Mouse (Mus musculus) CH12.LX (cell line): Measurements from ENCODE around the gene Lrrc75b.

Experiments
- CTCF ChIP-seq, 2 experiments: IDR thresholded peaks in 1 of 2; conservative IDR thresholded peaks in 1 of 2; 2 replicates each; pipeline ENCODE4 v1.5.1; 2011 to 2012; ENCODE audit warnings: low read depth in 2 of 2, low read length in 2 of 2, improper control_type of control experiment in 1 of 2, inconsistent platforms in 1 of 2, mild to moderate bottlenecking in 1 of 2, moderate library complexity in 1 of 2
- EP300 ChIP-seq: IDR thresholded peaks from 2 replicates; pipeline ENCODE4 v1.6.1; 2011; ENCODE audit warnings: low read length, improper control_type of control experiment
- USF1 ChIP-seq: IDR thresholded peaks from 2 replicates; pipeline ENCODE4 v1.6.1; 2014; ENCODE audit warnings: low read depth, mild to moderate bottlenecking, inconsistent platforms, low read length, improper control_type of control experiment

GRCm38 (mm10) chr10:75536123-75536522 lies 24.0 kb downstream of the Lrrc75b start:
- TF ChIP-seq EP300, result no peak
- TF ChIP-seq CTCF (conservative IDR thresholded peaks at IDR 0.05 in 1 of 2, IDR thresholded peaks at IDR 0.05 in 1 of 2; ENCODE audit: low read depth in 2 of 2, low read length in 2 of 2), result no peak
- no peak for TF ChIP-seq USF1
